Mouse (Mus musculus) stomach, embryonic 14.5 days (tissue): ENCODE results near the gene Zfp68. TPM values are rescaled to one million over a fixed set of nuclear protein-coding genes. Genes with fewer than 3 reads are reported as not detected.

Source experiments
- microRNA-seq: library from miRNA; unstranded; fragments of <30 nt; microRNA quantifications from one replicate; pipeline ENCODE4, GENCODE M21; 2016
- polyA plus RNA-seq: library from polyadenylated mRNA; unstranded; fragments of >200 nt; fragmentation: Nextera tagmentation; extraction: Ambion mirVana; gene quantifications from 2 replicates; pipeline ENCODE4 v1.2.1, GENCODE M21; 2014

Gene Zfp68
- polyA plus RNA-seq, 1 experiment from 2014 or later = 82.4 TPM

Small RNAs within 50 kb of the gene (microRNA-seq; reads per million reads assigned to microRNA genes)
- not detected for gene Gm24082

Other genes starting within 250 kb of the Zfp68 start
- gene Zfp157, start 178.3 kb downstream of the Zfp68 start, polyA plus RNA-seq = 46.0 TPM in 2 replicates
- not detected in 2 replicates for gene 1700123K08Rik, start 55.0 kb downstream of the Zfp68 start, polyA plus RNA-seq
- 13.1 and 14.7 TPM in 2 replicates for gene A430033K04Rik, start 3.1 kb upstream of the Zfp68 start, polyA plus RNA-seq
- 8.9 and 10.6 TPM in 2 replicates for gene Fam20c, start 134.8 kb upstream of the Zfp68 start, polyA plus RNA-seq
- not detected in 2 replicates for gene Gm5294, start 200.3 kb upstream of the Zfp68 start, polyA plus RNA-seq